Mouse (Mus musculus): Measurements from ENCODE around the gene Lgr4.

The Lgr4 gene

DNA sequence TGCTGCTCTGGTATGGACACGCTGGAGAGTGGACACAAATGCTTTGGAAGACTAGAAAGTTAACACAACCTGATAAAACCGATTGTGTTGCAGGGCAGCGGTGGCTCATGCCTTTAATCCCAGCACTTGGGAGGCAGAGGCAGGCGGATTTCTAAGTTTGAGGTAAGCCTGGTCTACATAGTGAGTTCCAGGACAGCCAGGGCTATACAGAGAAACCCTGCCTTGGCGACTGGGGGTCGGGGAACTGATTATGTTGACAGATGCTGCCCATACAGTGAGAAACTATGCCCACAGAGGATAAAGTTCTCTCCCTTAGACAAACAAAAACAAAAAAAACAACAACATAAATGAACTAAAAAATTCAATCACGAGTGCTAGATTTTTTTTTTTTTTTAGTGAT is 99.6 kb downstream of the Lgr4 start:
- DNase-seq (ENCODE audit: low spot score in 2 of 2), result no peak

- DNase-seq (ENCODE audit: low spot score in 2 of 2), result peak; percentile 91 to 93
These were observed 100.4 kb downstream of the Lgr4 start, which contains the start of gene Ccdc34 for GRCm38 (mm10) chr2:110017616-110018505. Gene Ccdc34 (plus strand): TSS chr2:110017817.

GRCm38 (mm10) chr2:110019656-110020055 is 102.2 kb downstream of the Lgr4 start:
- DNase-seq (ENCODE audit: low spot score in 2 of 2), result no peak

- DNase-seq (ENCODE audit: low spot score in 2 of 2), result no peak
These were observed 103.0 kb downstream of the Lgr4 start for GRCm38 (mm10) chr2:110020430-110020829.

- DNase-seq (ENCODE audit: low spot score in 2 of 2), result no peak
These were observed 118.8 kb downstream of the Lgr4 start for GRCm38 (mm10) chr2:110036265-110036664.

- no peak for DNase-seq (ENCODE audit: low spot score in 2 of 2)
These were observed 119.2 kb downstream of the Lgr4 start for GRCm38 (mm10) chr2:110036665-110037064.

DNA sequence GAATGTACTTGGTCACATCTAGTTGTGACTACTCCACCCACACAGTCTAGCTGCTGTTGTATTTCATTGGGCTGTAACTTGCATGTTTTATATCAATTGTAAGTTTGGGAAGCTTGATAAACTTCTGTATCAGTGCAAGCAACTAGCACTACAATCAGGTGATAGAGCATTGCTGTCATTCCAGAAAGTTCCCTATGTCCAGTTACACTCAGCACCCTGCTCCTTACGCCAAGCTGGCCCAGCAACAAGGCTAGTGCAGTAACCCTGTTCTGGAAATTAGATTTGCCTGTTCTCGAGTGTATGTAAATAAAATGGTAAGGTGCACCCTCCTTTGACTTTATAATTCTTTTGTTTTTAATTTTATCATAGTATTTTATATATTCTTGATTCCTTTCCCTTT is 119.8 kb downstream of the Lgr4 start:
- DNase-seq (ENCODE audit: low spot score in 2 of 2), result no peak

DNA sequence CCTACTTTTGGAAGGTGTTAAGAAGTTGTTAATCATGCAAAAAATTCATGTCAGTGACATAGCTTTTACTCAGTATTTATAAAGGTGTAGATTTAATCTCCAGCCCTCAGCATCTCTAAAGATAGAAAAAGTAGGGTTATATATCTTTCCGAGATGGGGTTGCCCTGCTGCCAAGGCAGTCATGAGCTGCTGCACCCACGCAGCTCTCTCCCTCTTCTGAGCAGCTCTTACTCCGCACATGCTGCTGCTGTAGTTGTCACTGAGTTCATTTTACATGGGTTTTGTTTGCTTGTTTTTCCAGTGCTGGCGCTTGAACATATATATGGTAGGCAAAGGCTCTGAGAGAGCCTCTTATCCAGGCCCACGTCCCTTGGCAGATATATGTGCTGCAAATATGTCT is 120.9 kb downstream of the Lgr4 start:
- peak; percentile 31 to 67 for DNase-seq (ENCODE audit: low spot score in 2 of 2)

DNA sequence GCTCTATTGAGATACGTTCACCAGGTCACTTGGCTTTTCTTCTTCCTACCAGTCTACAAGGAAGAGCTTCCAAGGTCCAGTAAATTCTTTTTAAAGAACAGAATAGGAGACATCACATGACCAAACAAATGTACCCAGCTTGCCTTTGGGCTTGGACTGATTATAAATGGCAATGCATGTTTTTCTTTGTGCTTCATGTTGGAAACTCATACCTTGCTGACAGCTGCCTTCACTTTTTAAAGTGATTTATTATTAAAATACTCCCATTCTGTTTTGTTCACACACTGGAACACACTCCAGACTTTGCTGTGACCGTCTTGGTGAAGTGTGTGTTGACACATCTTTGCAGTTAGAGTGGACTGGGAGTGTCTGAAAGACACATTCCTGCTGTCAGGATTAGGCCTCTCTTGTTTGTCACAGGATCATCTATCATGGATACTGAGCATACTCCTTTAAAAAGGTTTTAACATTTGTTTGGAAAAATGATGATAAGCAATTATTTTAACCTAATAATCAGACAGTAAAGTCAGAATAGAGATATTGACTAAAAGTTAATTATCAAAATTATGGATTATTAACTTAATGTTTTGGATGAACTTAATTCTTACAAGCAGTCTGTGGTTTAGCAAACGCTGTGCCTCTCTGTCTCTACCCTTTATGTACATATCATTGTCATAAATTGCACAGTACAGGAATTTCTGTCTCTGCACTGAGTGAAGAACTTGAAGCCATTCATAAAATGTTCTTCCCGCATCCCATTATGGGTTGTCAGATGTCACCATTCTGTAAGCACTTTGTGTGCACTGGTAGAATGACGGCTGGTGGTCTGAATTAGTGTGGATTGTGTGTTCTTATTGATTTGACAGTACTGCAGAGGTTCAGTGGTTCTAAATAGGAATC is 125.7 kb downstream of the Lgr4 start:
- DNase-seq (ENCODE audit: low spot score in 2 of 2), result no peak

DNA sequence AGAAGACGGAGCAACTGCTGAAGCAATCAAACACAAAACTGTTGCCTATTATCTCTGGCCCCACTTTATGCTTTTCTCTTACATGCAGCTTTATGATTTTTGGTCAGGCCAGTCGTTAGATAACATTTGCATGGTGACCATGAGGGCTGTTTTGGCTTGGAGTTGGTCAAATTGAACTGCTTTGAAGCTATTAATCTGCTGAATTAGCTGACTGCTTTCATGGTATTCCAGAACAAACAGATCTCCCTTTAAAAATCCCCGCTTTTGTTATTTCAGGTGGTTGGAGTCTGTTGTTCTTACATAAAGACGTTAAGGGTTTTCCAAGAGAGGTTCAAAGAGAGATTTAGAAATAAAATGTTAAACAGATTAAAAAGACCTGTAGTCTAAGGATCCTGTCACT is 141.0 kb downstream of the Lgr4 start:
- no peak for DNase-seq (ENCODE audit: low spot score in 2 of 2)

GRCm38 (mm10) chr2:110063131-110063530 is 145.7 kb downstream of the Lgr4 start:
- DNase-seq (ENCODE audit: low spot score in 2 of 2), result peak in 1 of 2 experiments; percentile 2
